Mouse (Mus musculus) gastrocnemius, postnatal 4 days (tissue): ENCODE results near the gene Mrm2. TPM values are rescaled to one million over a fixed set of nuclear protein-coding genes. Genes with fewer than 3 reads are reported as not detected.
"Not testable (repeated sequence)": the region's sequence is repeated elsewhere in the genome, so short reads cannot be mapped to it uniquely, and the experiment has no call there.

Experiments used
- DNase-seq, 2 experiments: peaks; one replicate each; pipeline ENCODE4 v3.0.0; 2021 to 2022; ENCODE audit warnings: low spot score in 2 of 2, mixed read lengths in 2 of 2
- long read RNA-seq, 2 experiments: library from polyadenylated mRNA; stranded (forward); transcript quantifications; one replicate each; pipeline ENCODE4 v2.0.0; 2021
- total RNA-seq, 2 experiments: library from RNA; stranded (reverse); gene quantifications; 2 replicates each; pipeline ENCODE4 v1.2.3; 2021

Gene Mrm2
- 1 to 10 TPM; 7.3 to 7.6 TPM for total RNA-seq
- long read RNA-seq, experiment 1, transcript Mrm2-201 (3 exons, 1,443 nt) = major isoform, 8 of 8 reads
- long read RNA-seq, experiment 1, partial matches to known transcripts = 0 of 8 reads
- long read RNA-seq, experiment 1, other reads (novel, unspliced or antisense) = 0 of 8 reads
- long read RNA-seq, experiment 2, transcript Mrm2-201 (3 exons, 1,443 nt) = major isoform, 8 of 10 reads
- long read RNA-seq, experiment 2, partial matches to known transcripts = 0 of 10 reads
- long read RNA-seq, experiment 2, other reads (novel, unspliced or antisense) = 2 of 10 reads

DNA sequence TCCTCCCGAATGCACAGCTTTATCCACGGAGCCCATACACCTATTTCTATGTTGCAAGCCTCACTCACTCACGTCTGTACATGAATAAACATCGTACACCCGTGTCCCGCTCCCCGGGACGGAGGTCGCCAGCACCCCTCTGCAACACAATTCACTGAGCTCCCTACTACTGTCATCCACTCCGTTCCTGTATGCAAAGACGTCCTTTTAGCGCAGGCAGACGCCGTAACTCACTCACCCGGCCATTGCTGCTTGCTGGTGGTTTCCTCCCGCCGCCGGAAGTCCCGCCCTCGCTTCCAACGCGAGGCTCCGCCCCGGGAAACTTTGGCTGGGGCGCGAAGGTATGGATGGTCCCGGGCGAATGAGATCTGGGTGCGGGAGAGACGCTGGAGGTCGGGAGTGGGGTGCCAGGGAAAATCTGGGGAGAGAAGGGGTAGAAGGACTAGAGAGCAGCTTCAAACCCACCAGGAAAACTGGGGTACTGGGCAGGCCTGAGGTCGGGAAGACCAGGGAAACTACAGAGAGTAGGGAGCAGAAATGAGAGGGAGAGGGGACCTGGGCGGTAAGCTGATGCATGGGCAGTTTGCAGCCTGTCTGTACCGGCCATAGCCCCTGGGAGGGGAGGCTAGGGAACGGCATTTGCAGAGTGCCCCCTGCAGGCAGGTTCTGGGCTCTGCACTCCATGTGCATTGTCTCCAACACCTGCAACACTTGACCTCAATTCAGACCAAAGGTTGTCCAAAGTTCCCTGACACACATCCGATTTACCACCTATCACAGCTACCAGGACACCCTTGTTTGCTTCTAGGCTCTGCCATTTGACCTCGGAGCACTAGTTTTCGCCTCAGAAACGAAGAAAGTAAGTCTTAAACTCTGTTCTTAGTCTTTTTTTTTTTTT is at the start of gene Mrm2:
TSS of gene Mrm2 (minus strand) at position 284 of the 898 bp plus-strand sequence.
- DNase-seq = peak; percentile 70 to 87

DNA sequence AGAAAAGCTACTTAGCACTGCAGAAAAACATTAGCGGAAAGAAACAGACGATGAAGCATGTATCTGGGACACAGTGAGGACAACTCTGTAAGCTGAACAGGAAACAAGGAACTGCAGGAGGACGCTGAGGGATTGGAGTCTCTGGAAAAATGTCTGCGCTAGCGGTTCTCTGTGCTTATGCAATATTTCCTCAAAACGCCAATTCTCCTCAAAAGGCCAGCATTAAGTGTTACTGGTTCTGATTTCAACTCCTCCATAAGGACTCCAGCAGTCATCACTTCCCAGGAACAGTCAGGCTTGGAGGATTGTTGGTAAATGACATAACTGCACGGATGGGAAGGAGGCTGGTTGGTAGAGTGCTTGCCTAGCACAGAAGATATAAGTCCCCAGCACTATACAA is 49.5 kb upstream of the Mrm2 start:
- DNase-seq = no peak

- DNase-seq = no peak
Measured at GRCm38 (mm10) chr5:140379299-140379698, 47.6 kb upstream of the Mrm2 start.

GRCm38 (mm10) chr5:140378121-140378853 is 46.6 kb upstream of the Mrm2 start:
- peak in 1 of 2 experiments; percentile 22 for DNase-seq

GRCm38 (mm10) chr5:140375249-140375829 is 43.6 kb upstream of the Mrm2 start:
- DNase-seq = no peak

- no peak for DNase-seq
Measured at GRCm38 (mm10) chr5:140374226-140374625, 42.5 kb upstream of the Mrm2 start.

- DNase-seq = no peak
Measured at GRCm38 (mm10) chr5:140373711-140374110, 42.0 kb upstream of the Mrm2 start.

- no peak for DNase-seq
Measured at GRCm38 (mm10) chr5:140371671-140372070, 40.0 kb upstream of the Mrm2 start.

GRCm38 (mm10) chr5:140370446-140371254 is 39.0 kb upstream of the Mrm2 start:
- DNase-seq = no peak

- DNase-seq = no peak
Measured at GRCm38 (mm10) chr5:140369466-140369865, 37.8 kb upstream of the Mrm2 start.

DNA sequence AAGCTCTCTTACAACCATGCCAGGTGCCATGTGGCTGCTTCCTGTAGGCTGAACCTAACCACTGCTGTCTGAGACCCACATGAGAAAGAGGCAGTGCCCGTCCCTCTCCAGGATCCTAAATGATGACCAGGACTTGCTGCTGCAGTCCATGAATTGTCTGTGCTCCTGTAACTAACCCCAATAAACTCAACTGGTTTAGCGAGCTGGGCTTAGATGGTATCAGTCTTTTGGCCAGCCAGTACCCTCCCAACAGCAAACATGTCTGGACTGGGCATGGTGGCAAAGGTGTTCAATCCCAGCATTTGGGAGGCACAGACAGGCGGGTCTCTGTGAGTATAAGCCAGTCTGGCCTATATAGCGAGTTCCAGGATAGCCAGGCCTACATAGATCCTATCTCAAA is 37.2 kb upstream of the Mrm2 start:
- no peak for DNase-seq

DNA sequence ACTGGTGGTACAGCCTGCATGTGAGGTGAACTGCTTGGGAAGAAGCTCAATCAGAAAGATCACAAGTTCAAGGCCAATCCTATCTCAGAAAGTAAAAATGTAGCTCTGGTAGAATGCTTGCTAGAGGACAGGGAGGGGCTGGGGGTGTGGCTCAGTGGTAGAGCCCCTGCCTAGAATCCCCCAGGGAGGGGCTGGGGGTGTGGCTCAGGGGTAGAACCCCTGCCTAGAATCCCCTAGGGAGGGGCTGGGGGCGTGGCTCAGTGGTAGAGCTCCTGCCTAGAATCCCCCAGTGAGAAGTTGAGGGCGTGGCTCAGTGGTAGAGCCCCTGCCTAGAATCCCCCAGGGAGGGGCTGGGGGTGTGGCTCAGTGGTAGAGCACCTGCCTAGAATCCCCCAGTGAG is 36.4 kb upstream of the Mrm2 start:
- DNase-seq = not testable (repeated sequence)

GRCm38 (mm10) chr5:140364415-140364814 is 32.7 kb upstream of the Mrm2 start:
- DNase-seq = no peak

DNA sequence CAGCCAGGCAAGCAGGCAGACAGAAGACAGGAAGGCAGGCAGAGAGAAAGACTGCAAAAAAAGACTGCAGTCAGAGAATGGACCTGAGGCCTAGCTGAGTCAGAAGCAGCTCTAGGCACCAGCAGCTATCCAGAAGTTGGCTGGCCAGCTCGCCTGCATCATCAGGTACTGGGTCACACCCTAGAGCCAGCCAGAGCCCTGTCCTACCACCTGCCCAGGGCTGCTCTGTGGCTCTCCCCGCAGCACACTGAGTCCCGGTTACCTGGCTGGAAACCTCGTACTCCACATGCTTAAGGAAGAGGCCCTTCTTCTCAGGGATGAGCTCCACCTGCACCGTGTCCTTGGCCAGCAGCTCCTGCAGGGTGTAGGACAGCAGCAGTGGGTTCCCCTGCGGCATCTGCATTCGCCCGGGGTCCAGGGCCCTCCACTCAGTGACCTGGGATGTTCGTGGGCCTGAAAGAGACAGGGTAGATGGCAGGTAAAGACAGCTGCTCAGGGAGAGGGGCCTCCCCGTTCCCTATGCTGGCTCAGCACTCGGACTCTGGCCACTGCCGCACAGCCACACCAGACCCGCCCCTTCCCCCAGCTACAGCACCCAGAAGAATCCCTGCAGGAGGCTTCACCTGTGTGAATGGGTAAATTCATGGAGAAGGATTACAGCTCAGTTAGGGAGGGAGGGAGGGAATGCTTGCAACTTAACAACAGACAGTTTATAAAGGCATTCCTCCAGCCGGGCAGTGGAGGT is 28.4 kb upstream of the Mrm2 start:
- no peak for DNase-seq

- no peak for DNase-seq
Measured at GRCm38 (mm10) chr5:140357466-140357865, 25.8 kb upstream of the Mrm2 start.

DNA sequence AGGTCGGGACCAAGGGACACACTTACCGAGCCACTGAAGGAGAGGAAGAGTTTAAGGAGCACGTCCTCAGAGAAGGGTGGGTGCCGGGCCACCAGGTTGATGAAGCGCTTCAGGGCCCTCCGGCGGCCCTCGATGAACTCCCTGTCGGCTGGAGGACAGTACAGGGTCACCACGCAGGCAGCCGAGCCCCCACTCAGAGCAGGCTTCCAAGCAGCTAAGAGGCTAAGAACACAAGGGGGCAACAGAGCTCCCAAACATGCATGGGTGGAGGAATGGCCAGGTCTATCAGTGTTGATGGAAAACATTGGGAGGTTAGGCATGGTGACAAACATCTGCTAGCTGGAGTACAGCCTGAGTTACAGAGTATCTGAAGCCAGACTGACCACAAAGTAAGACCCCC is 24.2 kb upstream of the Mrm2 start:
- DNase-seq = no peak

GRCm38 (mm10) chr5:140352352-140352751 is 20.7 kb upstream of the Mrm2 start:
- no peak for DNase-seq

GRCm38 (mm10) chr5:140350731-140351497 is 19.2 kb upstream of the Mrm2 start:
- DNase-seq = no peak

GRCm38 (mm10) chr5:140349882-140350281 is 18.2 kb upstream of the Mrm2 start:
- DNase-seq = no peak
